Mouse (Mus musculus): Measurements from ENCODE around the gene Ndufaf8. TPM values are rescaled to one million over a fixed set of nuclear protein-coding genes. Genes with fewer than 3 reads are reported as not detected.

The Ndufaf8 gene
- 53.1 and 56.0 TPM in 2 replicates for polyA plus RNA-seq (2012; rRNA removed)

DNA sequence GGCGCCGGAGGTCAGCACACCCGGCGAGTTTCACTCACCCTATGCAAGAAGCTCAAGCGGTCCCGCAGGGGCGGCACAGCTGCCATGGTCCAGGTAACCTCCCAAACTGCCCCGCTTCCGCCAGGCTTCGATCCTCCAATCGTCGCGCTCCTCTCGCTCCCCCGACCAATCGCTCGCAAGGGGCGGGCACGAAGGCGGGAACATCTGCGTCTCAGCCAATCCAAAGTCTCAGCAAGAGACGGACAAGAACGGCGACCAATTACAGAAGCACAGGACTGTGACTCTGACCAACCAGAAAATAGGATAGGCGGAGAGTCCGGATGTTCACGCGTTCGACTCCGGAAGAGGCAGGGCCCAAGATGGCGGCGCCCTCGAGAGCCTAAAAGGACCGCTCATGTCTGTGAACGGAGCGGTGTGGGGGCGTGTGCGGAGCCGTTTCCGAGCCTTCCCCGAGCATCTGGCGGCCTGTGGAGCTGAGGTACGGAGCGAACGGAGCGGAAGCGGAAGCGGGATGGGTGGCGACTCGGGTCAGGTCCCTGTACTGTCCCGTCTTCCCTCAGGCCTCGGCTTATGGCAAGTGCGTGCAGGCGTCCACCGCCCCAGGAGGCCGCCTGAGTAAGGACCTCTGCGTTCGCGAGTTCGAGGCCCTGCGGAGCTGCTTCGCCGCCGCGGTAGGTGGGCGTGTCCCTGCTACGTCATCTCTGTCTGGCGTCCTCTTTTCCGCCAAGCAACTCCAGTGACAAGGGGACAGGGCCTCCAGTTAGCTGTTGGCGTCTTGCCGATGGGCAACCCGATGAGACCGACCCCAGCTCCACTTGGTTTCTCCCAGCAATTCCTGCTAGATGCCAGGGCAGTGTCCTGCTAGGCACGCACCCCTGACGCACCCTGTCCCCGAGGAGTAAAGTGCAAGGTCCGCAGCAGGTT lies at the start of gene Ndufaf8, which contains the start of gene Tepsin:
Ndufaf8 (plus strand) TSS at position 341 of the 924 bp plus-strand sequence.
Tepsin (minus strand) TSS at position 144 of the 924 bp plus-strand sequence.
- under 1% methylated on average over 77 of the region's 77 CpGs for WGBS
- DNase-seq (ENCODE audit: low read depth, low spot score) = peak; percentile 89

DNA sequence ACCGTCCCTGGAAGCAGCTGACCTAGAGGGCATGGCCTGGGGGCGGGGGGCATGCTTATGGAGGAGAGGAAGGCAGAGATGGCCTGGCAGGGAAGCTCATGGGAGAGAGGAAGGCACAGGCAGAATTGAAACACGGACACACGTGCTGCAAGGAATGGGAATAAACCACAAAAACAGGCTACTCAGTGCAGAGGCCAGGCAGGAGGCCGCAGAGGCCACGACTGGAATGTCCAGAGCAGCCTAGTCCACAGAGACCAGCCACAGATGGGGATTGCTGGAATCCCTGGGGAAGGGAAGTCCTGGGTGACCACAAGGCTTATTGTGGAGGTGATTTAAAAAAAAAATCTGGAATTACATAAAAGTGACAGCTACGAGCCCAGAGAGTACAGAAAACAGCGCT lies 49.7 kb upstream of the Ndufaf8 start:
- 88% methylated on average over 8 of the region's 8 CpGs for WGBS
- DNase-seq (ENCODE audit: low read depth, low spot score) = no peak

DNA sequence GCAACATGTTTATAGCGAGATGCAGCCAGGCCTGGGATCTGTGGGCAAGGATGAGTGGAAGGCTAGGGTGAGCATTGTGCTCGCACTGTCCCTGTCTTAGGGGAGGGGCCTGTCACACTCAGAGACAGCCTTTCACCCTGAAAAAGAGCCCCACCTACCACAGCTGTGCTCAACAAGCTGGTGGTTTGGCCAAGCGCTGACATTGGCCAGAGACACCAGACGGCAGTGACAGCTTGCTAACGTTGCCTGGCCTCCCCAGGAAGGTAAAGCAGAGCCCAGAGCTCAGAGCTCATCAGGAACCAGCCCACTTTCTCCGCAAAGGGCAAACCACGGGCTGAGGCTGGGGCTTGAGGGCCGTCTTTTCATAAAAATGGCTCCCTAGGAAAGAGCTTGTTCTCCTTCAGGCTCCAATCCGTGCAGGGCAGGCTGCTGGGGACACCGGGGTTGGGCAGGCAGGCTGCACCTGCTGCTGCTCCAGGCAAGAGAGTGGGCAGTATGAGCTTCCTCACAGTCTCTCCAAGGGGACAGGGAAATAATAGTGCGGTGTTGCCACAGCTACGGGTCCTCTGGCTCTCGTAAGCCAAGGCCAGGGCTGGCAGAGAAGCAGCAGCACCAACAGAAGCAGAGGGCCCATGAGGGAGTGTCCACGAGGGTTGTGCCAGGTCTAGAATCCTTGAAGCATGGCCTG lies 47.5 kb upstream of the Ndufaf8 start:
- 52% methylated on average over 14 of the region's 14 CpGs for WGBS
- no peak for DNase-seq (ENCODE audit: low read depth, low spot score)

DNA sequence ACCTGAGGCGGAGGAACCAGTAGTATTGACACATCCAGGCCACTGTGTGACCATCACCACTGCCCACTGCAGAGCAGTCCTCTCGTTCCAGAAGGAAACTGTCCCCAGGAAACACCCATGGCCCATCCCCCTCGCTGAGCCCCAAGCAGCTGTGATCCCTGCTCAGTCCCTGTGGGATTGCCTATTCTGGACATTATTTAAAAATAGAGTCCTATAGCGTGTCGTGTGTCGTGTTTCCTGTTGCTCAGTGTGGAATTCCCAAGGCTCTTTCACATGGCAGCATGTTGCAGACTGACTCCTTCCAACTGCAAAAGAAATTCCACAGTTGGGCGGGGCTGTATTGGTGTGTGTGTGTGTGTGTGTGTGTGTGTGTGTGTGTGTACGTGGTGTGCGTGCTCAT lies 46.5 kb upstream of the Ndufaf8 start:
- no peak for DNase-seq (ENCODE audit: low read depth, low spot score)
- 59% methylated on average over 9 of the region's 9 CpGs for WGBS

DNA sequence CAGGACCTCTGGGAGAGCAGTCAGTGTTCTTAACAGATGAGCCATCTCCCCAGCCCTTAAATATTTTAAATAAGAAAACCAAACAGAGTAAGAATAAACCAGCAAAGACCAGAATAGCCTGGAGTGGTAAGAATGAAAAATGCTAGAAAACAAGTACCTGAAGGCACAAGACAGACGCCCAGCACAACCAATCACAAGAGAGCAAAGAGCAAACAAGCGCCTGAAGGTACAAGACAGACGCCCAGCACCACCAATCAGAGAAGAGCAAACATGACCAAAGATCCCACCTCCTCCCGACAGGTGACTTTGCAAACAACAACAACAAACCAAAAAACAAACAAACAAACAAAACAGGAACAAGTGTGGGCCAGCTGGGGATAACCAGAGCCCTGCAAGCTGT lies 44.9 kb upstream of the Ndufaf8 start:
- 81% methylated on average over 4 of the region's 4 CpGs for WGBS
- no peak for DNase-seq (ENCODE audit: low read depth, low spot score)

- no peak for DNase-seq (ENCODE audit: low read depth, low spot score)
- 89% methylated on average over 12 of the region's 12 CpGs for WGBS
Measured at GRCm38 (mm10) chr11:120055953-120056732, 42.6 kb upstream of the Ndufaf8 start.

GRCm38 (mm10) chr11:120060634-120061033 lies 38.1 kb upstream of the Ndufaf8 start:
- DNase-seq (ENCODE audit: low read depth, low spot score) = no peak
- 38% methylated on average over 8 of the region's 8 CpGs for WGBS

DNA sequence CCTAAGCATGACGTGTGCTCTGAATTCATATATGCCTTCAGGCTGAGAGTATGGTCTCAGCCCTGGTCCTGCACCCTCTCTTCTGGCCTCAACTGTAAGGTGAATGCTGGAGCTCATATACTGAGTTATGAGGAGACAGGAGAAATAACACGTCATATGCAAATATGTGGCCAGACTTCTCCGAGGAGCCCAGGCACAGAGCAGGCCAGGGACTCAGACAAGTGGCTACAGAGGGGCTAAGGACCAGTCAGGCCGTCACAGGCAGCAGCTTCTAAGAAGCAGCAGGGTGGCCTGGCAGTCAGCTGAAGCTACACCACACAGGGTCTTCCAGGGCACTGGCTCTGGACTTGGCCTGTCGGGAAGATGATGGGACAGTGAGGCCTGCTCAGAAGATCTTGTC lies 35.4 kb upstream of the Ndufaf8 start:
- DNase-seq (ENCODE audit: low read depth, low spot score) = no peak
- 92% methylated on average over 5 of the region's 5 CpGs for WGBS

GRCm38 (mm10) chr11:120064006-120064667 lies 34.6 kb upstream of the Ndufaf8 start:
- no peak for DNase-seq (ENCODE audit: low read depth, low spot score)
- 83% methylated on average over 13 of the region's 13 CpGs for WGBS

DNA sequence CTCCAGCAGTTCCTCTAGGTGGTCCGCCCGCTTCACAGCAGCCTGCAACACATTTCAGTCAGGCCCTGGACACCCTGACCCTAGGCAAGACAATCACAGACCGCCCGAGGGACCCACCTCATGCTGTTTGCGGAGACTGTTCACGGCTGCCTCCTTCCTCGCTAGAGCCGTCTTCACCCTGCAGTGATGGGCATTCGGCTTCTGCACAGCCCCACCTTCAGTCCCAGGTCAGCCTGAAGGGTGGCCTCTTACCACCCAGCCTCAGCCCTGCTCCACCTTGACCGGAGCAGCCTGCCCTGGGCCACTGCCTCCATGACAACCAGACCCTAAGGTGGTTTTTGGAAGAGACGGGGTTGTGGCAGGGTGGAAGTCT lies 34.1 kb upstream of the Ndufaf8 start:
- DNase-seq (ENCODE audit: low read depth, low spot score) = no peak
- WGBS = 94% methylated on average over 11 of the region's 11 CpGs

- WGBS = 35% methylated on average over 10 of the region's 10 CpGs
- no peak for DNase-seq (ENCODE audit: low read depth, low spot score)
Measured at GRCm38 (mm10) chr11:120065291-120065690, 33.4 kb upstream of the Ndufaf8 start.

DNA sequence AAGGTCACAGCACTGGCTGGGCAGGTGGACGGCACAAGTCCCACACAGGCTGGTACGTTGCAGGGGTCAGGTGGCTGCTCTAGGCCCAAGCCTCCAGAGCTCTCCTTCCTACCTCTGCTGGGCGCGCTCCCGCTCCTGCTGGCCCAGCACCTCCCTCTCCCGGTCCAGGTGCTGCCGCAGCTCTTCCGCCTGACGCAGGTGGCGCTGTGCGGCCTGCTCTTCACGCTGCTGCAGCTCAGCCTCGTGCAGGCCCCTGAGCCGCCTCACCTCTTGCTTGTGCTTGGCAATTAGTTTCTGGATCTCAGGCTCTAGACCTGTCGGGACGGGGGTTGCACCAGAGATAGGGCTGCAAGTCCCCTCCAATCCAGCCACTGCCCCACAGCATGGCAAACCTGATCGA lies 30.9 kb upstream of the Ndufaf8 start:
- WGBS = 76% methylated on average over 17 of the region's 17 CpGs
- DNase-seq (ENCODE audit: low read depth, low spot score) = no peak

GRCm38 (mm10) chr11:120069261-120069660 lies 29.5 kb upstream of the Ndufaf8 start:
- 73% methylated on average over 11 of the region's 11 CpGs for WGBS
- no peak for DNase-seq (ENCODE audit: low read depth, low spot score)

DNA sequence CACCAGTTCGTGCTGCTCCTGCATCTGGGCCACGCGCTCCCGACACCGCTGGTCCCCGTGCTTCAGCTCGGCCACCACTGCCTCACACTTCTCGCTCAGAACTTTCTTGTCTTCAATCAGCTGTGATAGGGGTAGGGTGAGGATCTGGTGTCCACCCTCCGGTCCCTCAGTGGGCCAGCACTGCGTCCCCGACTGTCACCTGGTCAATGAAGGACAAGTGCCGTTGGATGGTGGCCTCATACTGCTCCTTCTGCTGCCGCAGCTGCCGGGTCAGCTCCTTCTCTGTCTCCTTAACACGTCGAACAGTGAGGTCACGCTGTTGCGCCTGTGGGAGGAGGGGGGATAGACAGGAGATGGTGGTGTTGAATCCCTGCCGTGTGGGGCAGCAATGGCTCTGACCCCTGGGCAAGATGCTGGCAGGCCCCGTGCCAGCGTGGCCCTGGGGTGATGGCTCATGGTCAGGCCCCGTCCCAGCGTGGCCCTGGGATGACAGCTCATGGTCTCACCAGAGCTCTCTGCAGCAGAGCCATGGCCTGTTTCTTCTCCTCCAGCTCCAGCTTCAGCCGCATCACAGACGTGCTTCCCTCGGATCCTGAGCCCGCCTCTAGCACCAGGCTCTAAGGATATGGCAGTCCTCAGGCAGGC lies 28.3 kb upstream of the Ndufaf8 start:
- DNase-seq (ENCODE audit: low read depth, low spot score) = no peak
- 93% methylated on average over 27 of the region's 27 CpGs for WGBS

- no peak for DNase-seq (ENCODE audit: low read depth, low spot score)
- WGBS = 70% methylated on average over 12 of the region's 12 CpGs
Measured at GRCm38 (mm10) chr11:120071065-120071464, 27.7 kb upstream of the Ndufaf8 start.

DNA sequence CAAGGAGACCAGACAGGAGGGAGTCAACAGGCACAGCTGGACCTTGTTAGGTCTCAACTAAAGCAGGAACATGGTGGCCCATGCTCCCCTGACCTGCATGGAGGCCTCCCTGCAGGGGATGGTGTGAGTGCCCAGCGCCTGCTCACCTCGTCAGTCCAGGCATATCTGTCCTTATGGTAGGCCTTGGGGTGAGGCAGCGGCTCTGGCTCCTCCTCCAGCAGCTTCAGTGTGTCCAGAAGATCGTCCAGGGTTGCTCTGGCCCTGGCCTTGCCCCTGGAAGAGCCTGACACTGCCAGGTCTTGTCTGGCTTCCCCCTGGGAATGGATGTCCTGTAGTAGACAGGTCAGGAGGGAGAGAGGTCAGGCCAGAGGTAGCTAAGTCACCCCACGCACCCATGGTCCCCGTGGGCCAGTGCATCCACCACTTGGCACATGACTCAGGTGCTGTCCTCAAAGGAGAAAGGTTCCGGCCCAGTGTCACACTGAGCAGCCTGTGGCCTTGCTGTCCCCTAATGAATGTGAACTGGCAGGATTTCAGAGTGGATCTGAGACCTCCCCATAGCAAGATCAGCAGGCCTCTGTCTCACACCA lies 26.9 kb upstream of the Ndufaf8 start:
- WGBS = 93% methylated on average over 7 of the region's 7 CpGs
- no peak for DNase-seq (ENCODE audit: low read depth, low spot score)

GRCm38 (mm10) chr11:120072986-120073647 lies 25.6 kb upstream of the Ndufaf8 start:
- DNase-seq (ENCODE audit: low read depth, low spot score) = no peak
- 88% methylated on average over 9 of the region's 9 CpGs for WGBS

DNA sequence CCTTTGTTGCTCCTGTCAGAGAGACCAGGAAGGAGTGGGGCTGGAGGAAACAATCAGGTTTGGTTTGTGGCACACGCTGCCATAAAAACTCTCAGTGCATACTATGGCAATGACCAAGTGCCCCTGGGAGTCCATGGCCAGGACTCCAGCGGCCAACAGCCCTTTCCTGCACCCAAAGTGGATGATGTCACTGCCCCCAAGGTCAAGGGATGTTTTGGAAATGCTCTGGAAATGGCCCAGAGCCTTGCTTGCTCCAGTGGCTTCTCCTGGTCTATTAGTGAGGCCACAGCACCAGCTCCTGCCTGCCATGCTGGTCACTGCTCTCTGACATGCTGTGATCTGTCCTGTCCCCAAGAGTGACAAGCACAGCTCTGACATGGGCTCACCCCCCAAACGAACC lies 22.5 kb upstream of the Ndufaf8 start:
- WGBS = 39% methylated on average over 3 of the region's 3 CpGs
- no peak for DNase-seq (ENCODE audit: low read depth, low spot score)
